8 mouse cellular contexts compared by ENCODE assay signal in the genomic region with DNA sequence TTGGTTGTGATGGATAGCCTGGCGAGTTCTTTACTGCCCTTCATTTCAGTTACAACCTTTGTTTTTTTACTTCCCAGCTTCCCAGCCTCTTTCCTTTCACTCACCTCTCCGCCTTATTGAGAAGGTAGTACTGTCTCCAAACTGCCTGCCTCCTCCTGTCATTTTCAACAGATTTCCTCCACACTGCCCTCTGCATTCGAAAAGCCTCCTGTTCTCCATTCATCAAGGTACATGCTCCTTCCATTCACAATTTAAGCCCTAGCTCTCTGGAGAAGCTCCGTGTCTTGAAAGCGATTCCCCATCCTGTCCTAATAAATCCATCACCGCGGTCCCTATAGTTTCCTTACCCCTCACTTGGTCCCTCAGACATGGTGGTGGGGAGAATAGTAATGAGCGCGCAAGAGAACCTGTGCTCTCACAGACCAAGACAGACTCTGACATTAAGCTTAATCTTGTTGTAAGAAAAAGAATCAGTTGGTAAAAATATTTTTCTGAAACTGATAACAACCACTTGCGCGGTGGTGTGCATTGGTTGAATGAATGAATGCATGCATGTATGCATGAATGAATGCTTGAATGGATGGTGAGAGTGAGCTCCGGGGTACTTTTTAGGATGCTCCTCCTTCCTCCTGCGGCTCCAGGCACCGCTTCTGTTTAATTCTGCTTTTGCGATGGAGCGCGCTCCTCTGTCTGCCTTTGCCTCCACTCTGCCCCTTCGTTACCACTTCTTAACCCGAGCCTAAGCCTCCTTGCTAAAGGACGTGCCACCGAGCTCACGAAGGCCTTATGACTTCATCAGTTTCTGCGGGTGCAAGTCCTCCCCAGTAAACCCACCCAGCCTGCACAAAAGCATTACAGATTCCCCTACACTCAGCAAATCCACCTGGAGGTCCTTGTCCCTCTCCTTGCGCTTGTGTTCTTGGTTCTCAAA. TPM values are rescaled to one million over a fixed set of nuclear protein-coding genes. Genes with fewer than 3 reads are reported as not detected.
A peak's percentile ranks its signal among the peaks of the same experiment; 100 is the strongest.
DNase-seq lines count a peak whose midpoint lies in the region; ATAC-seq lines count a peak whose summit lies in the region.

No protein-coding gene starts in this region.

- H3K4me3 ChIP-seq in embryonic facial prominence, embryonic 13.5 days: peak overlapping the region; percentile 52
- H3K4me3 ChIP-seq in hindbrain, embryonic 15.5 days: peak overlapping the region; percentile 53
- H3K4me3 ChIP-seq in midbrain, embryonic 16.5 days (ENCODE audit: low read depth, low read length): peak overlapping the region; percentile 54

- H3K27me3 ChIP-seq in embryonic facial prominence, embryonic 13.5 days: peaks cover 45% of the 10 kb centered on the region
- no peaks in the 10 kb centered on the region for H3K27me3 ChIP-seq in hindbrain, embryonic 15.5 days
- H3K27me3 ChIP-seq in midbrain, embryonic 16.5 days (ENCODE audit: control insufficient read depth, insufficient read depth, low read depth, low read length): no peaks in the 10 kb centered on the region

- peak overlapping the region; percentile 58; the same call in 1 of the 2 replicates for H3K9ac ChIP-seq in embryonic facial prominence, embryonic 13.5 days
- peak overlapping the region; percentile 45 for H3K9ac ChIP-seq in hindbrain, embryonic 15.5 days
- peak overlapping the region; percentile 60 for H3K9ac ChIP-seq in midbrain, embryonic 16.5 days (ENCODE audit: low read depth, low read length)

- peak; percentile 4 to 9 for DNase-seq in layer of hippocampus, postnatal 25 days (ENCODE audit: extremely low spot score in 1 of 2, low spot score in 1 of 2)
- no peak for DNase-seq in layer of hippocampus, adult 9-11 months
- DNase-seq in thymus, postnatal 4 days: no peak
- no peak for DNase-seq in gastrocnemius, postnatal 36 days
- no peak for DNase-seq in c-Kit-positive CD71-positive TER-119-positive erythroid progenitor cells, embryonic 14.5 days (ENCODE audit: low spot score)

- peaks cover 9% of the 10 kb centered on the region for H3K4me1 ChIP-seq in embryonic facial prominence, embryonic 13.5 days
- H3K4me1 ChIP-seq in hindbrain, embryonic 15.5 days (replicated peaks): peaks cover 14% of the 10 kb centered on the region; the same call in 1 of the 2 replicates
- H3K4me1 ChIP-seq in midbrain, embryonic 16.5 days (ENCODE audit: control insufficient read depth, insufficient read depth, low read length): peaks cover 8% of the 10 kb centered on the region; the same call in 1 of the 2 replicates

- H3K36me3 ChIP-seq in embryonic facial prominence, embryonic 13.5 days: no peaks in the 10 kb centered on the region
- no peaks in the 10 kb centered on the region for H3K36me3 ChIP-seq in hindbrain, embryonic 15.5 days
- H3K36me3 ChIP-seq in midbrain, embryonic 16.5 days (ENCODE audit: control insufficient read depth, insufficient read depth, low read length): no peaks in the 10 kb centered on the region

- ATAC-seq in embryonic facial prominence, embryonic 13.5 days (ENCODE audit: insufficient number of reproducible peaks, insufficient read depth, low FRiP score, low TSS enrichment, low read depth): no peak
- peak; percentile 75 for ATAC-seq in hindbrain, embryonic 15.5 days (ENCODE audit: low FRiP score, low read depth)
- ATAC-seq in midbrain, embryonic 16.5 days: peak; percentile 81

- WGBS in embryonic facial prominence, embryonic 13.5 days: 5% methylated on average over 24 of the region's 24 CpGs
- 3% methylated on average over 24 of the region's 24 CpGs for WGBS in hindbrain, embryonic 15.5 days
- whole genome bisulfite sequencing in midbrain, embryonic 16.5 days: 3% methylated on average over 24 of the region's 24 CpGs

- peak overlapping the region; percentile 90 for H3K4me2 ChIP-seq in embryonic facial prominence, embryonic 13.5 days
- peak overlapping the region; percentile 77 for H3K4me2 ChIP-seq in hindbrain, embryonic 15.5 days
- H3K4me2 ChIP-seq in midbrain, embryonic 16.5 days (ENCODE audit: low read length): peak overlapping the region; percentile 75

- intact Hi-C loops in gastrocnemius, postnatal 36 days (cut with DNase I): no loop called here

- H3K27ac ChIP-seq in embryonic facial prominence, embryonic 13.5 days: no peak overlapping the region
- peak overlapping the region; percentile 72 for H3K27ac ChIP-seq in hindbrain, embryonic 15.5 days (replicated peaks)
- peak overlapping the region; percentile 68 for H3K27ac ChIP-seq in midbrain, embryonic 16.5 days (ENCODE audit: low read length)

- no peaks in the 10 kb centered on the region for H3K9me3 ChIP-seq in embryonic facial prominence, embryonic 13.5 days
- no peaks in the 10 kb centered on the region for H3K9me3 ChIP-seq in hindbrain, embryonic 15.5 days
- H3K9me3 ChIP-seq in midbrain, embryonic 16.5 days (replicated peaks; ENCODE audit: control insufficient read depth, low read length, poor library complexity, severe bottlenecking): no peaks in the 10 kb centered on the region

RNA-seq across cellular contexts. Expression of gene Hcrtr2, which starts 1.3 kb away (rescaled TPM):
- total RNA-seq in layer of hippocampus, postnatal 25 days (2021): 1 to 10 TPM; 2.9 to 4.2 TPM
- 1.5 and 2.1 TPM in 2 replicates for polyA plus RNA-seq in embryonic facial prominence, embryonic 13.5 days (2015; fragmentation: Nextera tagmentation; extraction: Ambion mirVana)
- 9.6 and 10.0 TPM in 2 replicates for polyA plus RNA-seq in hindbrain, embryonic 15.5 days (2015; fragmentation: Nextera tagmentation; extraction: Ambion mirVana)
- 11.5 and 12.5 TPM in 2 replicates for polyA plus RNA-seq in midbrain, embryonic 16.5 days (2015; fragmentation: Nextera tagmentation; extraction: Ambion mirVana)
- not detected for total RNA-seq in gastrocnemius, postnatal 36 days (2021)

Comparison
In these comparisons a context has a peak if more than half of its experiments do, and no peak if none do; other contexts are left out.
1. DNase-seq: peak in layer of hippocampus, postnatal 25 days (2 of 2); none in layer of hippocampus, adult 9-11 months (single experiment), thymus, postnatal 4 days (single experiment), gastrocnemius, postnatal 36 days (0 of 2) and c-Kit-positive CD71-positive TER-119-positive erythroid progenitor cells, embryonic 14.5 days (single experiment).
2. Peak in every context shown above with its lines, with median percentiles within 50 percentile points of each other: H3K4me2 ChIP-seq, H3K4me3 ChIP-seq and H3K9ac ChIP-seq.